Mouse (Mus musculus) heart, embryonic 11.5 days (tissue): ENCODE measurements around the gene St6galnac4. TPM values are rescaled to one million over a fixed set of nuclear protein-coding genes. Genes with fewer than 3 reads are reported as not detected.
A peak's percentile ranks its signal among the peaks of the same experiment; 100 is the strongest.

ENCODE experiments used
- ATAC-seq: fragments of 200-750 bp; cut with Nextera tagmentation; replicated peaks from 2 replicates; pipeline ENCODE4 v1.8.0; 2017; ENCODE audit warnings: moderate library complexity; ENCODE audit not compliant: insufficient number of reproducible peaks, low FRiP score, low TSS enrichment
- H3K27ac ChIP-seq: fragments of 300-500 bp; sonication (generic); 2 replicates; pipeline ENCODE4 v1.5.1; 2014; ENCODE audit warnings: mild to moderate bottlenecking, low read depth, low read length
- H3K27me3 ChIP-seq: fragments of 300-500 bp; sonication (generic); 2 replicates; pipeline ENCODE4 v1.6.1; 2014; ENCODE audit warnings: mild to moderate bottlenecking, low read length, mixed read lengths; ENCODE audit not compliant: control insufficient read depth, insufficient read depth
- H3K36me3 ChIP-seq: fragments of 300-500 bp; sonication (generic); 2 replicates; pipeline ENCODE4 v1.6.1; 2014; ENCODE audit warnings: mild to moderate bottlenecking, low read length, moderate library complexity, mixed read lengths; ENCODE audit not compliant: control insufficient read depth, insufficient read depth
- H3K4me1 ChIP-seq: fragments of 300-500 bp; sonication (generic); 2 replicates; pipeline ENCODE4 v1.6.1; 2014; ENCODE audit warnings: low read length; ENCODE audit not compliant: control insufficient read depth, insufficient read depth
- H3K4me2 ChIP-seq: fragments of 300-500 bp; sonication (generic); 2 replicates; pipeline ENCODE4 v1.6.1; 2014; ENCODE audit warnings: mild to moderate bottlenecking, moderate library complexity
- H3K4me3 ChIP-seq: fragments of 300-500 bp; sonication (generic); 2 replicates; pipeline ENCODE4 v1.5.1; 2014; ENCODE audit warnings: low read depth, low read length
- H3K9ac ChIP-seq: fragments of 300-500 bp; sonication (generic); 2 replicates; pipeline ENCODE4 v1.6.1; 2014; ENCODE audit warnings: mild to moderate bottlenecking, low read depth, low read length, moderate library complexity
- H3K9me3 ChIP-seq: fragments of 300-500 bp; sonication (generic); replicated peaks from 2 replicates; pipeline ENCODE4 v1.6.1; 2016; ENCODE audit warnings: low read length; ENCODE audit not compliant: control insufficient read depth
- WGBS: fragments of 180-500 bp; shearing (Covaris S2); extraction: QIAGEN DNeasy Blood & Tissue Kit; methylation state at CpG from one replicate; pipeline ENCODE4 v1.1.7; 2014; ENCODE audit not compliant: insufficient replicate concordance; 5-methylcytosine and 5-hydroxymethylcytosine counted together
- polyA plus RNA-seq: library from polyadenylated mRNA; unstranded; fragments of >200 nt; fragmentation: Nextera tagmentation; extraction: Ambion mirVana; gene quantifications from 2 replicates; pipeline ENCODE4 v1.2.1, GENCODE M21; 2014

The St6galnac4 gene
- polyA plus RNA-seq: 32.9 and 40.9 TPM in 2 replicates

DNA sequence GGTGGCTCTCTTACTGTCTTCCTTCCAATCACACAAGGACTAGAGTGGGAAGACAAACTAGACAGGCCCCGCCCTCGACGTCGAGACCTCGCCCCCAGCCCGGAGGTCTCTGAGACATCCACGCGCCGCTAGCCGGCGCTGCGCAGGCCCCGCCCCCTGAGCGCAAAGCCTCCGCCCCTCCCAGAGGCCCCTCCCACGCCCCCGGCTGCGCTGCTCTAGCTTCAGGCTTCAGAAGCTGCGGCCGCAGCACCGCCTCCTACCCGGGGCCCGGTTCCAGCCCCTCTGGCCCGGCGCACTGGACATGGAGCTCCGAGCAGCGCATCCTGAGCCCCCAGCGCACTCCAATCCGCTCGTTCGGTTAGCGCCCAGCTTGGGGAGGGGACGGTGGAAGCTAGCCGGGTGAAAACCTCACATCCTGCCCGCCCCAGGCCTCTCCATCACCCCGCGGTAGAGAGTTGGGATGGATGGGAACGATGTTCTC is at the start of gene St6galnac4:
Gene St6galnac4, plus strand, starts transcription at position 225 of the 481 bp plus-strand sequence.
- H3K9me3 ChIP-seq: no peaks in the 10 kb centered on the region
- peak within 1 kb of the TSS; percentile 86 for H3K27ac ChIP-seq
- peaks cover 21% of the 10 kb centered on the region for H3K4me1 ChIP-seq
- H3K36me3 ChIP-seq: peaks cover 6% of the 10 kb centered on the region; the same call in 1 of the 2 replicates
- no peaks in the 10 kb centered on the region for H3K27me3 ChIP-seq
- H3K9ac ChIP-seq: peak within 1 kb of the TSS; percentile 75
- H3K4me2 ChIP-seq: peak within 1 kb of the TSS; percentile 78
- under 1% methylated on average over 38 of the region's 38 CpGs for WGBS
- H3K4me3 ChIP-seq: peak within 1 kb of the TSS; percentile 52
- peak; percentile 82 for ATAC-seq

GRCm38 (mm10) chr2:32537360-32537905 is 49.5 kb upstream of the St6galnac4 start:
- peak overlapping the region; percentile 80 for H3K4me3 ChIP-seq
- H3K27ac ChIP-seq: peak overlapping the region; percentile 84
- H3K36me3 ChIP-seq: no peaks in the 10 kb centered on the region
- H3K9ac ChIP-seq: peak overlapping the region; percentile 88
- peaks cover 49% of the 10 kb centered on the region for H3K4me1 ChIP-seq
- no peaks in the 10 kb centered on the region for H3K27me3 ChIP-seq
- ATAC-seq: no peak
- no peaks in the 10 kb centered on the region for H3K9me3 ChIP-seq
- peak overlapping the region; percentile 83 for H3K4me2 ChIP-seq
- 7% methylated on average over 9 of the region's 9 CpGs for WGBS

DNA sequence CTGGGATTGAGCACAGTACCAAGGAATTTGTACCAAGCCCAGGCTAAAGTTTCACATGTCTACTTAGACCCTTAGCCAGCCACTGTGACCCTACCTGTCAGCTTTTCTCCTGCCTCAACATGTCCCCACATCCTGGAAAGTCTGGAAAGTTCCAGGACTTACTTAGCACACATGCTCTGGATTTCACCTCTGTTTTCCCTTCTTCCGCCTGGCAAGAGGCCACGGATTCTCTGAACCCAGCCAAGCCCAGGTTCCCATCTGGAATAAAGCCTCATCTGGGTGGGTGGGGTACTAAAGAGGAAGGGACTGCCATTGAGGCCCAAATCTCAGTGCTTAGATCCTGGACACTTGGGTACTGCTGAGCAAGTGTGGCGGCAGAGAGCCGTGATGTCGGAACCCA is 49.0 kb upstream of the St6galnac4 start:
- peak overlapping the region; percentile 84 for H3K27ac ChIP-seq
- no peaks in the 10 kb centered on the region for H3K9me3 ChIP-seq
- no peaks in the 10 kb centered on the region for H3K27me3 ChIP-seq
- H3K9ac ChIP-seq: no peak overlapping the region; the same call in 1 of the 2 replicates
- peak overlapping the region; percentile 83 for H3K4me2 ChIP-seq
- WGBS: 74% methylated on average over 5 of the region's 5 CpGs
- no peaks in the 10 kb centered on the region for H3K36me3 ChIP-seq
- peaks cover 50% of the 10 kb centered on the region for H3K4me1 ChIP-seq
- H3K4me3 ChIP-seq: peak overlapping the region; percentile 80; the same call in 1 of the 2 replicates
- no peak for ATAC-seq

DNA sequence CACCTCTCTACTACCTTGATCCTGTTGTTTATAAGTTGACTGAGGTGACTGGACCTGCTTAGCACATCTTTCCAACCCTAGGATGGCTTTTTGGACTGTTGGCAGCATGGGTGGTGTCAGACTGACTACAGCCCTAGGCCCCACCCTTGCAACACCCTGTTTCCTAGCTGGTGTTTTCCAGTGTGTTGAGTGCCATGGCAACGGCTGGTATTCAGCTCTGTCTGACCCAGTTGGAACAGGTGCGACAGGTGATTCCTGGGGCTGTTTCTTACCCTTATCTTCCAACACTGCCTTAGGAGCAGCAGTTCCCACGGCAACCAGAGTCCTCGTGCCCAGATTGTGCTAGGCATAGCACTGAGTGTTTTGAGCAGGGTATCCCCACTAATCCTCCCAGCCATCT is 48.4 kb upstream of the St6galnac4 start:
- no peaks in the 10 kb centered on the region for H3K36me3 ChIP-seq
- peak overlapping the region; percentile 3; the same call in 1 of the 2 replicates for H3K9ac ChIP-seq
- WGBS: 81% methylated on average over 4 of the region's 4 CpGs
- H3K4me1 ChIP-seq: peaks cover 52% of the 10 kb centered on the region
- no peaks in the 10 kb centered on the region for H3K9me3 ChIP-seq
- no peak overlapping the region for H3K27ac ChIP-seq
- H3K4me3 ChIP-seq: no peak overlapping the region
- no peak overlapping the region; the same call in 1 of the 2 replicates for H3K4me2 ChIP-seq
- ATAC-seq: no peak
- no peaks in the 10 kb centered on the region for H3K27me3 ChIP-seq

DNA sequence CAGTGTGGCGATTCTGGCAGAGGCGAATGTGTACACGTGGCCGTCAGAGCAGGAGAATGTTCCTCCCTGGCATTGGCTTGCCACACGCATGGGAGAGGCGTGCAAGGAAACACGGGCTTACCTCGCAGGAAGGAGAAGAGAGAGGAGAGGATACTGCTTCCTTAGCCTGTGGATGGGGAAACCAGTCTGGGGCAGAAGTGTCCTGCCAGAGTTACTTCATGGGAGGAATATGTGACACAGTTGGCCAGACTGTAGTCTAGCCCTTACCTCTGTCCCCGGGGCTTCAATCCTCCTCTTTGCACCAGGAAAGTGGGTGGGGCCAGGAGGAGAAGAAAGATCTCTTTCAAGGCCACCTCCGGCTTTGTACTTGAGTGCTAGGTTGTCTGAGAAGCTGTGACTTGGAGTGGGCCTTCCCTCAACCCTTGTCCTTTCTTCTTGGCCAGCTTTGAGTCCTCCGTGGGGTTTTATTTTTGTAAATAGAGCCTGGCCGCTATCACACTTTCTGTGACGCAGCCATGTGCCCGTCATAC is 47.4 kb upstream of the St6galnac4 start:
- Histone ChIP-seq H3K4me1 (peaks cover 45% of the 10 kb centered on the region), H3K4me3 (no peak overlapping the region), H3K27ac (peak overlapping the region; percentile 15; the same call in 1 of the 2 replicates), H3K9ac (no peak overlapping the region), H3K4me2 (no peak overlapping the region), H3K27me3 (no peaks in the 10 kb centered on the region), H3K36me3 (no peaks in the 10 kb centered on the region), H3K9me3 (no peaks in the 10 kb centered on the region)
- ATAC-seq: no peak
- WGBS: 72% methylated on average over 14 of the region's 14 CpGs

DNA sequence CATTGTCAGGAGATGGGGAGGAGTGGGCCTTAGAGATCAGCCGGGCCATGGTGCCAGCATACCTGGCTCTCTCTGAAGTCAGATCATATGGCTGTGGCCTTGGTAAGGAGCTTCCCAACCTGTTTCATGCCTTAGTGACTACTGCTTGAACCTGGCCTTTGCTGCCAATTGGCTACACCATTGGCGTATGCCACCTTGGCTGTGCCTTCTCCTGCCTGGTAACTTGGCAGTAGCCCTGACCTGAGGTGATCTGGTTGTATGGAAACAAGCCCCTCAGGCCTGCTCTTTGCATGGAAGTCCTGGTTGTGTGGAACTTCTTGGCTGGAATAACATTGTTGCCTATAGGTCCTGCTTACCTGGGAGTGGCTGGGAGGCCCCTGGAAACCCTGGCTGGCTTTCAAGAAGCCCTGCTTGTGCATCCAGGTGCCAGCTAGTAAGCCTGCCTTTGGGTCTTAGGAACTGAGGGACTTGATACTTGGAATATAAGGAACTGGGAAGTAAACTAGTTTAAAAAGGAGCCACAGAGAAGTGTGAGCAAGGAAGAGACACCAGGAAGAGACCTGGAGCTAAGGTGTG is 45.5 kb upstream of the St6galnac4 start:
- Histone ChIP-seq H3K4me3 (no peak overlapping the region), H3K4me1 (peaks cover 39% of the 10 kb centered on the region), H3K9ac (no peak overlapping the region), H3K27me3 (no peaks in the 10 kb centered on the region), H3K27ac (no peak overlapping the region), H3K9me3 (no peaks in the 10 kb centered on the region), H3K36me3 (no peaks in the 10 kb centered on the region), H3K4me2 (no peak overlapping the region)
- ATAC-seq: no peak
- WGBS: 88% methylated on average over 2 of the region's 2 CpGs

DNA sequence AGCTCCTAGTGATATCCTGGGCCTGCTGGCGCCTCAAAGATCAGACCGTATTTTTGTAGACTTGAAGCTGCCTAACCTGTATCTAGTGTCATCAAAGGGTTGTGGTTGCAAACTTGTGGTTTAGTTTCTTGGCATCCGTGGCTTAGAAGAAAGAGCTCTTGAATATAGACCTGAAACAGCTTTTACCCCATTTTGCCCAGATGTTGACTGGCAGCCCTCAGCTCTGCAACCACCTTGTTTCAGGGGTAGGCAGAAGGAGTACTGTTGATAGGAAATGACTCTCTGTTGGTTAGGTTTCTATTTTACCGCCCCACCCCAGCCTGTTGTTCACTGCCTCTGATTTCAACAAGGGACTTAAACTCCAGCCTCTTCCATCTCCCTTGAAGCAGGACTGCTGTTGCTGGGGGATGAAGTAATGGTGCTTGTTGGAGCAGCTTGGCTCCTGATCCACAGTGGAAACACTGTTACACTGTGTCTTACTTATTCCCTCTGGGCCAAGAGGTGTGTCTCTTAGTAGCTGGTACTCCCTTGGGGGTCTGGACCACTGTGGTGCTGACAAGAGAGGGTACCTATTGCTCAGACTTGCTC is 44.8 kb upstream of the St6galnac4 start:
- Histone ChIP-seq H3K9ac (no peak overlapping the region), H3K36me3 (no peaks in the 10 kb centered on the region), H3K4me3 (no peak overlapping the region), H3K9me3 (no peaks in the 10 kb centered on the region), H3K27me3 (no peaks in the 10 kb centered on the region), H3K4me2 (no peak overlapping the region), H3K27ac (no peak overlapping the region), H3K4me1 (peaks cover 33% of the 10 kb centered on the region)
- no peak for ATAC-seq
- 75% methylated on average over 4 of the region's 4 CpGs for WGBS

DNA sequence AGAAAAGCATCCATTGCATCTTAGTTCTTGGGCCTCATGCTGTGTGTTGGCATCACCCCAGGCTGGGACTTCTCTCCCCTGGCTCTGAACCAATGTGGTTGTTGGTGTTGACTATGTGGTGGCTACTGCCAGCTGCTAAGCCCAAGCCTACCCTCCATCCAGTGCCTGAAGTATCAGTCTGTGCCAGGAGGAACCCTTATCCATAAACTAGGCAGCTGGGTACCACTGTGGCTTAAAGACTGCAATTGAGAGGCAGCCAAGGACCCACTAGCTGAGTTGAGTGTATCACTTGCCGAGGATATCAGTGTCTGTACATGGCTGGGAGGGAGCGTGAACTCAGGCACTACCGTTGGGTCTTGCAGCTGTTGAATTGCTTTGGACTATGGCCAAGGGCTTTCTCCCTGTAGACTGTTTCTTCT is 43.9 kb upstream of the St6galnac4 start:
- Histone ChIP-seq H3K4me2 (no peak overlapping the region; the same call in 1 of the 2 replicates), H3K4me1 (peaks cover 29% of the 10 kb centered on the region)
- 76% methylated on average over 3 of the region's 3 CpGs for WGBS

More for the DNA sequence above, 43.9 kb upstream of the St6galnac4 start:
- no peaks in the 10 kb centered on the region for H3K9me3 ChIP-seq
- no peaks in the 10 kb centered on the region for H3K27me3 ChIP-seq
- H3K27ac ChIP-seq: no peak overlapping the region
- no peaks in the 10 kb centered on the region for H3K36me3 ChIP-seq
- no peak overlapping the region for H3K9ac ChIP-seq
- no peak overlapping the region for H3K4me3 ChIP-seq
- no peak for ATAC-seq
